Mouse (Mus musculus) myocyte (in vitro differentiated cells): Measurements from ENCODE around the gene Npas2. TPM values are rescaled to one million over a fixed set of nuclear protein-coding genes. Genes with fewer than 3 reads are reported as not detected.

Experiments
- H3K27me3 ChIP-seq: one replicate; pipeline ENCODE4 v1.6.1; 2011; ENCODE audit not compliant: control insufficient read depth, insufficient read depth, insufficient read length
- H3K36me3 ChIP-seq: one replicate; pipeline ENCODE4 v1.6.1; 2011; ENCODE audit not compliant: control insufficient read depth, insufficient read depth
- H3K4me2 ChIP-seq: one replicate; pipeline ENCODE4 v1.6.1; 2011; ENCODE audit warnings: low read depth, control low read depth
- H3K4me3 ChIP-seq: one replicate; pipeline ENCODE4 v1.5.1; 2011; ENCODE audit warnings: mild to moderate bottlenecking, control low read depth, moderate library complexity
- H3K79me2 ChIP-seq: one replicate; pipeline ENCODE4 v1.6.1; 2011; ENCODE audit not compliant: control insufficient read depth, insufficient read depth
- H3ac ChIP-seq: one replicate; pipeline ENCODE4 v1.6.1; 2011; ENCODE audit not compliant: control insufficient read depth, insufficient read length
- CEBPB ChIP-seq: IDR thresholded peaks from 2 replicates; pipeline ENCODE4 v1.6.1; 2011; ENCODE audit warnings: mild to moderate bottlenecking, moderate library complexity; ENCODE audit not compliant: poor library complexity, insufficient read depth, severe bottlenecking
- E2F4 ChIP-seq: IDR thresholded peaks from one replicate; pipeline ENCODE4 v1.6.1; 2011; ENCODE audit warnings: mild to moderate bottlenecking, control low read depth, moderate library complexity; ENCODE audit not compliant: insufficient read depth
- MAX ChIP-seq: IDR thresholded peaks from one replicate; pipeline ENCODE4 v1.6.1; 2011; ENCODE audit warnings: low read depth, mild to moderate bottlenecking, control low read depth
- MYOD1 ChIP-seq, 3 experiments: IDR thresholded peaks; one replicate each; pipeline ENCODE4 v1.6.1; 2011; ENCODE audit warnings: control low read depth in 2 of 3, low read depth in 2 of 3, mild to moderate bottlenecking in 2 of 3, moderate library complexity in 1 of 3; ENCODE audit not compliant: insufficient read length in 2 of 3, control insufficient read depth in 1 of 3
- MYOG ChIP-seq, 3 experiments: IDR thresholded peaks; one replicate each; pipeline ENCODE4 v1.6.1; 2011; ENCODE audit warnings: control low read depth in 2 of 3, low read depth in 2 of 3, mild to moderate bottlenecking in 2 of 3; ENCODE audit not compliant: insufficient read length in 2 of 3, control insufficient read depth in 1 of 3, insufficient read depth in 1 of 3
- POLR2A ChIP-seq: IDR thresholded peaks from one replicate; pipeline ENCODE4 v1.6.1; 2011; ENCODE audit warnings: low read depth, mild to moderate bottlenecking, control low read depth, moderate library complexity; ENCODE audit not compliant: insufficient read length
- POLR2AphosphoS2 ChIP-seq: IDR thresholded peaks from one replicate; pipeline ENCODE4 v1.6.1; 2011; ENCODE audit warnings: low read depth, control low read depth; ENCODE audit not compliant: insufficient read length
- REST ChIP-seq: IDR thresholded peaks from one replicate; pipeline ENCODE4 v1.6.1; 2011; ENCODE audit warnings: mild to moderate bottlenecking, control low read depth, moderate library complexity; ENCODE audit not compliant: insufficient read depth, insufficient read length
- SRF ChIP-seq: IDR thresholded peaks from one replicate; pipeline ENCODE4 v1.6.1; 2011; ENCODE audit warnings: low read depth; ENCODE audit not compliant: control insufficient read depth, insufficient read length
- TCF12 ChIP-seq: IDR thresholded peaks from one replicate; pipeline ENCODE4 v1.6.1; 2011; ENCODE audit warnings: mild to moderate bottlenecking, control low read depth; ENCODE audit not compliant: poor library complexity, insufficient read depth, severe bottlenecking
- TCF3 ChIP-seq: IDR thresholded peaks from one replicate; pipeline ENCODE4 v1.6.1; 2011; ENCODE audit warnings: low read depth, control low read depth; ENCODE audit not compliant: insufficient read length
- USF1 ChIP-seq: IDR thresholded peaks from one replicate; pipeline ENCODE4 v1.6.1; 2011; ENCODE audit warnings: low read depth, mild to moderate bottlenecking, control low read depth, moderate library complexity
- polyA plus RNA-seq: library from polyadenylated mRNA; unstranded; fragments of >200 nt; fragmentation: generic; extraction: Trizol; gene quantifications from one replicate; pipeline ENCODE4 v1.2.1, GENCODE M21; 2012; ENCODE audit warnings: missing spikeins

The Npas2 gene
- polyA plus RNA-seq, 1 experiment = 0.01 TPM

DNA sequence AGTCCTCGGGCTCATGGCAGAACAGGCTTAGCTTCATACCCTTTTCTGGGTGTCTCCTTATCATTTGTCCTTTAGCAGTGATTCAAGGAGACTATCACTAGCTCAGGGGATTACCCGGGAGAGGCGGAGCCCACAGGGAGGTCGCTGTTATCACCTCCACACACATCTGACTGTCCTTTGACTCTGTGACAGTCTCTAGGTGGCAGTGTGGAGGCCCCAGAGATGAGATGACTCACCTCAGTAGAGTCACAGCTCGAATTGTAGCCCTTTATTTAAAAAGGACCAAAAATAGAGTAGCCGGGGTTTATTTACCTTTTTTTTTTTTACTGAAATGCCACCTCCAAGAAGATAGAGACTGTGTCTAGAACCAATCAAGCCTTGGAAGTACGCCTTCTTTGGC is 13.4 kb downstream of the Npas2 start:
- TF ChIP-seq MYOD1 (IDR thresholded peaks at IDR 0.05; ENCODE audit: control insufficient read depth in 1 of 3, insufficient read length in 2 of 3, low read depth in 2 of 3) (no peak), REST (no peak), MAX (no peak), TCF3 (no peak), SRF (no peak)
- Histone ChIP-seq H3K27me3 (peaks cover 4% of the 10 kb centered on the region), H3K4me2 (no peak overlapping the region), H3K36me3 (no peaks in the 10 kb centered on the region), H3ac (no peak overlapping the region), H3K4me3 (no peak overlapping the region), H3K79me2 (no peaks in the 10 kb centered on the region)

DNA sequence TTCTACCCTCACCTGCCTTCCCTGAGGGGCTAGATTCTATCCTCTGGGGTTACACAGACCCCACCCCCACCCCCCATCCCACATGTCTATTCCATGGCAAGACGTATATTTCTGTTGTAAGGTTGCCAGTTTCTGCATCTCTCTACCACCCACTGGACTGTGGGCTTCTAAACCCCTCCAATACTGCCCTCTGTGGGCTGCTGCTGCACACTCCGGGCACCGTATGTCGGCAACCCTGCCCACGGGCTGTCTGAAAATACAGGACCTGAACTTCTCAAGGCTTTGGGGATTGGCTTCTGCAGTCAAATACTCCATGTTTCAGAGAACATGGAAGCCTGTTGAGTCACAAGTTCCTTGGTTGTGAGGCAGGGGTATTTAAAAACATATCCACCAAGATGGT is 17.4 kb downstream of the Npas2 start:
- Histone ChIP-seq H3ac (no peak overlapping the region), H3K4me2 (no peak overlapping the region), H3K79me2 (no peaks in the 10 kb centered on the region), H3K4me3 (no peak overlapping the region), H3K36me3 (no peaks in the 10 kb centered on the region), H3K27me3 (no peaks in the 10 kb centered on the region)
- TF ChIP-seq SRF = no peak
- no peak for TF ChIP-seq MYOG (IDR thresholded peaks at IDR 0.05; ENCODE audit: control insufficient read depth in 1 of 3, insufficient read depth in 1 of 3, insufficient read length in 2 of 3, low read depth in 2 of 3)
- no peak for TF ChIP-seq MYOD1 (IDR thresholded peaks at IDR 0.05; ENCODE audit: control insufficient read depth in 1 of 3, insufficient read length in 2 of 3, low read depth in 2 of 3)
- no peak for TF ChIP-seq POLR2A
- no peak for TF ChIP-seq CEBPB
- no peak for TF ChIP-seq USF1
- TF ChIP-seq E2F4 = no peak
- no peak for TF ChIP-seq TCF12
- TF ChIP-seq REST = no peak
- no peak for TF ChIP-seq MAX
- no peak for TF ChIP-seq TCF3
- no peak for TF ChIP-seq POLR2AphosphoS2

DNA sequence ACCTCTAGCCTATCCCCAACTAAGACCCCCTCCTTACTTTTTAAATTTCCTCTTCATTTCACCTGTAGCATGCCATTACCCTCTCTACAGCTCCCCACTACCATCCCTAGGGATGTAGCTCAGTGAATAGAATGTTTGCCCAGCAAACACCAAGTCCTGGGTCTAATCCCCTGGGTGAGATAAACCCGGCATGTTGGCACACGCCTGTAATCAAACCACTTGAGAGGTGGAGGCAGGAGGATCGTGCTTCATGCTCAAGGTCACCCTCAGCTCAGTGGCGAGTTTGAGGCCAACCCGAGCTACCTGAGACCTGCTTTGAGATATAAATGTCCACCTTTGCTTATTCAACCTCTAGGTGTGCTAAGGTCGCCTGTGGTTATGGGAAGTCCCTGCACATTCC is 19.5 kb downstream of the Npas2 start:
- Histone ChIP-seq H3K4me2 (no peak overlapping the region), H3K79me2 (no peaks in the 10 kb centered on the region), H3K4me3 (no peak overlapping the region), H3K36me3 (no peaks in the 10 kb centered on the region), H3ac (no peak overlapping the region), H3K27me3 (no peaks in the 10 kb centered on the region)
- TF ChIP-seq CEBPB (no peak), REST (no peak), POLR2AphosphoS2 (no peak), TCF3 (no peak), MAX (no peak), MYOD1 (IDR thresholded peaks at IDR 0.05; ENCODE audit: control insufficient read depth in 1 of 3, insufficient read length in 2 of 3, low read depth in 2 of 3) (no peak), USF1 (no peak), MYOG (IDR thresholded peaks at IDR 0.05; ENCODE audit: control insufficient read depth in 1 of 3, insufficient read depth in 1 of 3, insufficient read length in 2 of 3, low read depth in 2 of 3) (no peak), TCF12 (no peak)

DNA sequence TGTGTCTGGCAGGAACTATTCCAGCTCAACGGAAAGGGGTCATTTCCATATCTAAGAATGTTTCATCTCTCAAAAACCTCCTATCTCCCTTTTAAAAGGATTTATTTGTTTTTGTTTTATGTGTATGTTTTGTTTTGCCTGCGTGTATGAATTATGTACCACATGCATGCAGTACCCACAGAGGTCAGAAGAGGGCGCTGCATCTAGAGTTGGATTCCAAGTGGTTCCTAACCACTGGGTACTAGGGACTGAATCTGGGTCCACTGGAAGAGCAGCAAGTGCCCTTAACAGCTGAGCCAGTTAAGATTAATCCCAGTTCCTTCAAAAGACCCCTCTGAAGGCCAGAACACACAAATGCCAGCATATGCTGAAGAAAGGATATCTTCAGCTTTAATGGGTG is 24.1 kb downstream of the Npas2 start:
- no peaks in the 10 kb centered on the region for H3K27me3 ChIP-seq
- H3K79me2 ChIP-seq = no peaks in the 10 kb centered on the region
- H3K4me3 ChIP-seq = no peak overlapping the region
- no peak overlapping the region for H3ac ChIP-seq
- no peak overlapping the region for H3K4me2 ChIP-seq
- no peaks in the 10 kb centered on the region for H3K36me3 ChIP-seq
- no peak for TF ChIP-seq SRF
- no peak for TF ChIP-seq POLR2A
- TF ChIP-seq USF1 = no peak
- TF ChIP-seq E2F4 = no peak
- TF ChIP-seq TCF12 = no peak
- no peak for TF ChIP-seq MYOG (IDR thresholded peaks at IDR 0.05; ENCODE audit: control insufficient read depth in 1 of 3, insufficient read depth in 1 of 3, insufficient read length in 2 of 3, low read depth in 2 of 3)
- no peak for TF ChIP-seq MAX
- TF ChIP-seq CEBPB = no peak
- TF ChIP-seq POLR2AphosphoS2 = no peak
- TF ChIP-seq REST = no peak
- no peak for TF ChIP-seq TCF3
- TF ChIP-seq MYOD1 (IDR thresholded peaks at IDR 0.05; ENCODE audit: control insufficient read depth in 1 of 3, insufficient read length in 2 of 3, low read depth in 2 of 3) = no peak

DNA sequence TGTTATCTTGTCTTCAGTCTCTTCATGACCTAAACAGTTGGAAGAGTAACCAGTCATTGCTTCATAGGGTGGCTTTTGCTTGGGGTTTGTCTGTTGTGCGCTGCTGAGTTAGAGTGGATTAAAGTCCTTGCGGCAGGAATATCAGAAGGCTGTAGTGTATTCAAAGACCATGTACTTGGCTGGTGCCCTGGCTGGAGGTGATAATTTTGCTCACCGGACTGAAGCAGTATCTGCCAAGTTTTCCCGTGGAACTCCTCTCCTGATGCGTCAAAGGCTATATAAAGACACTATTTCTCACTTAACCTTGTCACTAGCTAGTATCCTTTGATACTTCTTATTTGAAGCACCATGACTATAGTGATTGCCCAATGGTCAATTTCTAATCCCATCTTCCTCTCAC is 34.9 kb downstream of the Npas2 start:
- no peak for TF ChIP-seq MYOG (IDR thresholded peaks at IDR 0.05; ENCODE audit: control insufficient read depth in 1 of 3, insufficient read depth in 1 of 3, insufficient read length in 2 of 3, low read depth in 2 of 3)
- no peak for TF ChIP-seq MAX
- no peak for TF ChIP-seq TCF3
- no peak for TF ChIP-seq USF1
- TF ChIP-seq CEBPB = no peak
- no peak for TF ChIP-seq E2F4
- no peak for TF ChIP-seq POLR2A
- no peak for TF ChIP-seq POLR2AphosphoS2
- no peaks in the 10 kb centered on the region for H3K36me3 ChIP-seq
- no peaks in the 10 kb centered on the region for H3K27me3 ChIP-seq
- no peaks in the 10 kb centered on the region for H3K79me2 ChIP-seq
- H3ac ChIP-seq = no peak overlapping the region
- no peak overlapping the region for H3K4me3 ChIP-seq
- no peak overlapping the region for H3K4me2 ChIP-seq
